Mouse (Mus musculus) urinary bladder, postnatal 4 days (tissue): ENCODE measurements around the gene Alyref.
A peak's percentile ranks its signal among the peaks of the same experiment; 100 is the strongest.

ENCODE experiments used
- DNase-seq, 2 experiments: peaks; one replicate each; pipeline ENCODE4 v3.0.0; 2021 to 2022; ENCODE audit warnings: low spot score in 2 of 2

Alyref gene

DNA sequence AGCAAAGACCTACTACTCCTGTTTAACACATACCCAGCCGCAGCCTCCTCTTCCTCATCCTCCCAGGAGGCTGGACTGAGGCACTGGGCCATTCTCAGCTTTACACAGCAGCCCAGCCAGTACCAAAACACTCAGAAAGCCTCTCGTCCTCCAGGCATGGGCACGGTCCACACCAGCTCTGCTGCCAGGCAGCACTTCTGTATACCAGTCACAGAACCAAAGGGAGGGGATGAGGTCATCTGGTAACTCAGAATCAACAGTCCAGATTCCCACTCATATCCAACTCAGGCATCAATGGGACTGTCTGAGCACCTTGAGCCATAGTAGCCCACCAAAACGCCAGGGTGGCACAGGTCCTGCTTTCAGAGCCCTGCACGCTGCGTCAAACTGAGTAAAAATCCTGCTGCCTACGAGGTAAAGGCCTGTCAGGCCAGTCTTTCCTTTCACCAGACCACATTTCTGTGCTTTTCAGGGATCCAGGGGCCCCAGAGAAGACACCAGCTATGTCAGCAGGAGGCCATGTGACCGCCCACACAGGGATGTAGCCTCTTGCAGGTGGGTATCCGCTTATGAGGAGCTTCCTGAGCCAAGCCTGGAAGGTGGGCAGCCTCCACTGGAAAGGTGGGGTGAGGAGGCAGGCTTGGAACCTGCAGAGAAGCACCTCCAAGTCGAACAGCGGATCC lies 28.8 kb upstream of the Alyref start:
- DNase-seq, result no peak

DNA sequence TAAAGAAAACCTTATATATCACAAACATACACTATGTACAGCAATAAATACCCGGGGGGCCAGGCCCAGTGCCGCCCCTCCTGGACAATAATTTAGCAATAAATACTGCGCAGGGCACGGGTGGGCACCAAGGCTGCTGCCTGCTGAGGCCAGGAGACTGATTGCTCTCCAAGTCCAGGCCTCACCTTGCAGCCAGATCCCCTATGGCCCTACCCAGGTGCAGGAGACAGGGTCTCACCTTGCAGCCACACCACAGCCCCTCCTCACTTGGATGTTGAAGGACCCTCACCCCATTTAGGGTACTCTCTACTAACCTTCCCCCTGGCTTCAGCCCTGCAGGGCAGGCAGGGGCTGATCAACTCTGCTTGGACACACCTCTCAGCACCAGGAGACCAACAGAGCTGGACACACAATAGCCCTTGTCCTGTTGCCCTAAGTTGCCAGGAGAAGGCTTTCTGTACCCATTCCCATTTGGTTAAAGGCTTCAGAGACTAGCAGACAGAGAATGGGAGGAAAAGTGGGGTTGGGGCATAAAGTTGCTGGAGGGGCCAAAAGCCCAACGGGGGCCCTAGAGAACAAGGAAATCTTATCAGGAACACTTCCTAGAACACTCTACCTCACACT lies 27.1 kb upstream of the Alyref start, which contains the start of gene Sirt7:
Gene Sirt7, minus strand, starts transcription at position 89 of the 624 bp plus-strand sequence.
- peak in 1 of 2 experiments; percentile 16 for DNase-seq

DNA sequence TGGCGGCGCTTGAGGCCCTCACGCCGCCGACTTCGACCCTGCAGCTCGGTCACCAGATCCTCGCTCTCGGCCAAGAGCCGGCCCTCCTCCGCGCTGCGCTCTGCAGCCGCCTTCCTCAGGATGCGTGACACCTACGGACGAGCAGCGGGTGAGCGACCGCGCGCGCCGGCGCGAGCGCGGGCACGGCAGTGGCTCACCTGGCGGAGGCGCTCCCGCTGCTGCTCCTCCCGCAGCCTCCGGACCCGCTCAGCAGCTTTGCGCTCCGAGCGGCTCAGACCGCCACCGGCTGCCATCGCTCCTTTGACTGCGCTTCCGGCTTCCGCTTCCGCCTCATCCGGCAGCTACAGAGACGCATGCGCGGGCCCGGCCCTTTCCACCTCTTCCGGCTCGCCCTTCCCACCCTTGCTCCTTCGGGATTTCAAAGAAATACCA lies 26.5 kb upstream of the Alyref start:
- DNase-seq, result peak; percentile 82 to 87

DNA sequence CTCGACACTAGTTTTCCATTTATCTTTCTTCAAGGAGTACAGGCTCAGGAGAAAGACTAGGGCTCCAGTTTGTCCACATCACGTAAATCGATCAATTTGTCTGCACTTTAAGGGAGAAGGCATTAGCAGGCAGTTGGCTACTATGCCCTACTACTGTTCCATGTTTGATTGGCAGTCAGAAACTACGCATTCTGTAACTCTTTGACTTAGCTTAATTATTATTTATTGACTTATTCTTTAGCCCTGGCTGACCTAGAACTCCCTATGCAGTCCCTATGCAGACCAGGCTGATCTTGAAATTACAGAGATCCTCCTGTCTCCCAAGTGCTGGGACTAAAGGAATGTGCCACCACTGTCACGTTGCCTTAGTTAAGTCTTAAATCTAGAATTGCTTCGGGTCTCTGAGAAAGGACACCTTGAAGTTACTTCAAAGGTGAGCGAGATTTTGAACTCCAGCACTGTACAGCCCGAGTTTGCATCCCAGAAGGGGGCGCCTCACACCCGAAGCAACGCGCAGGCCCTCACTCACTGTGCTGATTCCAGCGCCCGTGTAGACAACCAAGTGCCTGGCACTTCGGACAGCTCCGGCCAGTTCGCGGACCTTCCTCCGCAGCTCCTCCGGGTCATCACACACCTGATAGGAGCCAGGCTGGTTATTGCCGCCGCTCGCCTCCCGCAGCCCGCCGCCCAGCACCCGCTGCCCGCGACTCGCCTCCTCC lies 26.0 kb upstream of the Alyref start:
- peak in 1 of 2 experiments; percentile 52 for DNase-seq

DNA sequence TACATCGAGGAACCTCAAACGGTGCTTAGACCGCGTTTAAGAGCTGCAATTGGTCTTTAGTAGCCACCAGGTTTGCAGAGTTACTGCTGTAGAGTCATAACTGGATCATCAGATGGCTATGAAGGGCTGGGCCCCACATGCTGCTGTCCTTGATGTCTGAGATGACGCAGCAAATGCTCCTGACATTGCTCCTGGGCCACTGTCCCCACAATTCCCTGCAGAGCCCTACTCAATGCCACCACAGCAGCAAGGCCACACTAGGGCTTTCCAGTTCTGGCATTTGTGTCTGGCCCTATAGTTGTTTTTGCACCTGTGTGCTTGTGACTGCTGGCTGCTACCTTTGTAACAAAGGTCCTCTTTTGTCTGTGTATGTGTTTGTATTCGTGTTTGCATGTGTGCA lies 24.6 kb upstream of the Alyref start:
- DNase-seq, result no peak

DNA sequence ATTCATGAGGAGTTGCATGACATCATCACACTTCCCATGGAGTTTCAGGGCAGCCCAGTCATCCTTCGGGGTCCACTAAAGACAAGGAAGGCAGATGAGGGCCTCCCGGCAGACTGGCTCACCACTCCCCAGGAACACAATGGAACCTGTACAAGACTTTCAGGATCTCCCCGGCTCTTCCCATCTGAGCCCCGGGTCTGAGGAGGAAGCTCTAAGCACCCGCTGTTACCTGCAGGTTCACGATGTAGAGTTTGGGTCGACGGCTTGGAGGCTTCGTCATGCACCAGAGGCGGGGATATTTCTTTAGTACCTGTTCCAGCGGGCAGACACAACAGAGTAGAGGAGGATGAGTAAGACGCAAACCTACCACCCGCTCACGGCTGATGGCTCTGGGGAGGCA lies 22.0 kb upstream of the Alyref start:
- no peak for DNase-seq

DNA sequence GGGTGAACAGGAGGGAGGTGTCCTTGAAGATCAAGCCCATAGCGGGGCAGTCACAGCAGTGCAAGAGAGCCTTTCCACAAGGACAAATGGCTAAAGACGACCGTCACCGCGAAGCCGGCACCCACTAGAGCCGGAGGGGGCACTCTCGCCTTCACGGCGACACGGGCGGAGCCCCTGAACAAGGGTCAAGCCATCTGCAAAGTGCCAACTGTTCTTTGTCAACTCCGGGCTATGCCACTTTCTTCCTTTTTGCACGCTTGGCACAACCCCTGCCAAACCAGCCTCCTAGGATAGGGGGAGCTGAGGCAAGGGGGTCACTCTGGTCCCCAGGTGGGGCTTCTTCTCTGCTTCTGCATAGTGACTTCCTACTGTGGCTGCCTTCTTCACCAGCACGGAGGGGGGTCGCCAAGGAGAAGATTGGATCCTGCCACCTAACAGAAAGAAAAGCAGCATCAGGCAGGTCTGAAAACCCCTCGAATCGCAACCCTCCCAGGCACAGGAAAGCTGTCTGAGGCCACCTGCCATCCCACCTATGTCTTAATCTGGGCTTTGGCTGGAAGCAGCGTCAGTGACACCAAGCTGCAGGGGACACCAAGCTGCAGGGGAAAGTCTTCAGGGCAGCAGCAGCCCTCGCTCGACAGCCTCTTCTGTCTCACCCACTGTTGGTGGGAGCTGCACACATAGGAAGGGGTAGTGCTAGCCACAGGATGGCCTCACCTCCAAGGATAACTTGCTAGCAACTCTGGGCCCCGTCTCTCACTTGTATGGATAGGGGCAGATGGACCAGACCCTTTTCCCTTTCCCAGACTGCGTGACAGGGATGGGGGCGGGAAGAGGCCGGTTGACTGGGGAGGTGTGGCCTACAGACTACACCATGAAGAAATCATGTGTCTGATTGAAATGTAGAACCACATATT lies 20.7 kb upstream of the Alyref start:
- DNase-seq, result peak in 1 of 2 experiments; percentile 18

DNA sequence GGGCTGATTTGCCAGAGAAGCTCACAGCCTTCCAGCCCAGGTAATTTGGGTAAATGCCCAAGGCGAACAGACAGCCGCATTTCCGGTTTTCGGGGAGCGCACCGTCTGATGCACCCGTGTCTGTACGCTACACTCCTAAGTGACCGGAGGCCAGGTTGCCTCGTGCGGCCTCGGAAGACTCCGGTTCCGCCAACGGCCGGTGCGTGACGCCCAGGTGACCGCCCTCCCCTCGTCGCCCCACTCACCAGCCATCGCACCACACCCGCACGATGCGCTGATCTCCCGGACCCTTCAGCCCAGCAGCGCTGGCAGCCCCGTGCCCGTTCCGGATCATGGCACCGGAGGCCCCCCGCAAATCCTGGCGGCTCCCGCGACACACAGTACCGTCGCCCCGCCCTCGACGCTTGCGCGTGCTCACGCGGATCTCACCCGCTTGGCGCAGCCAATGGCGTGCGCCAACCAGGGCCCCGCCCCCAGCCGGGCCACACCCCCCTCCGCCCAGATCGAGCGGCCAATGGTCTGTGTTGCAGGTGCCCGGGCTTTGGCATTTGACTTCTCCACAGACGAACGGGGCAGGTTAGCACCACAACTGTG lies 19.5 kb upstream of the Alyref start, which contains the start of gene Pcyt2:
Gene Pcyt2, minus strand, starts transcription at position 418 of the 594 bp plus-strand sequence.
- DNase-seq, result peak; percentile 91 to 92

DNA sequence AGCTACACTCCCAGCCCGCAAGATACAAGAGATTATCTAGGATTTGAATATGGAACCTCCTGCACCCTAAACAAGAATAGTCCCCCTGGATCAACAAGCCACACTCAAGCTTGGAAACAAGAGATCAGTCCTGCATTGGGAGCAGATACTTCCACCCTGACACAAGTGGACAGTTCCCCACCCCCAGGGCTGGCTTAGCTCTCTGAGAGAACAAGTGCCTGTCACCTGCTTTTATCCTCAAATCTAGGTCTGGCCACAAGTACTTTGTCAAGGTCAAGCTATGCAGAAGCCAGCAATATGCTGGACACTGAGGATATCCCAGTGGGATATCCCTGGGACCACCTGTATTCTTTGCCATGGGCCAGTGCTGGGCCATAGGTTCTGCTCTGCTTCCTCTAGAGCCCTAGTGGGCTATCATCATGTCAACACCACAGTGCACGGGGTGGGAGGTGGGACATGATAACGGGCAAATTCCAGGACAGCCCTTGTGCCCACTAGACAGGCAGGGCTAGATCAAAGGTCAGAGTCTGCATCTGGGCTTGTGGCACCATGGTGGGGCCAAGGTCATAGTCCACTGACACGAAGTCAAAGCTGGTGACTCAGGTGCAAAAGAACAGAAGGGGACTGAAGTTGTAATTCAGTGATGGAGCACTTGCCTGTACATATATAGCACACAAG lies 18.6 kb upstream of the Alyref start:
- no peak for DNase-seq

DNA sequence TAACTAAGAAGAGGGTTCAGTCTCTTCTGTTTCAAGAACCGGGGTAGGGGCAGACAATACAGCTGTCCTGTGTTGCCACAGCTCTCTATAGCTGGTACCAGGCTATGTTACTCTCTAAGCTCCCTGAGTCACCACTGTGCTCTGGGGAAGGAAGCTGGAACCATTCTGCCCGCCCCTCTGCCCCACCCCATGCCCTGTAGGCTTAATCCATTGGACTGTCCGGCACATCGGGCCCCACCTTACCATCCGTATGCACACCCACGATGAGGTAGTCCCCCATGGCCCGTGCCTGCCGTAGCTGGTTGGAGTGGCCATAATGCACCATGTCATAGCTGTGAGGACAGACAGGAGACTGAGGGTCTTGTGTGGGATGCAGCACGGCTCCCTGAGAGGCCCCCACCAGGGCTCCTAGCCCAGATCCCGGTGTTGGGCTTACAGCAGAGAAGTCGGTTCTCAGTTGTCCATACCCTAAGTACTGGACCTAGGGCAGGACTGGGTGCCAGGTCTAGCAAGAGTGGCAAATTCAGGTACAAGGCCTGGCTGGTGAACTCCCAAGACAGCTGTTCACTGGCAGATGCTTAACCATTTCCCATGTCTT lies 17.5 kb upstream of the Alyref start:
- DNase-seq, result no peak

DNA sequence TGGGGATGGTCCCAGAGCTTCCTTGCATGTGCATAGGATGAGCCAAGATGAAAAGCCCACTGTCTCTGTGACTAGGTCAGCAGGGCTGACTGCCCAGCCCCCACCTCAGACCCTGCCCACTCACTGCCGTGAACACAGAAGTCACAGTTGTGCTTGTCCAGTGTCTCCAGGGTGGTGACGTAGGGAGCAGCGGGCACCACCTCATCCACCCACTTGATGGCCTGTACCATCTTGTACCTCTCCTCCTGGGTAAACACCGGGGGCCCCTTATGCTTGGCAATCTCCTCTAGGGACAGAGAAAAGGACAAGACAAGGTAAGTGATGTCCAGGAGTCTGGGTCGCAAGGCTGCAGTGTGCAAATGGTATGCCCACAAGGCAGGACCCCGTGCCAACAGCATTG lies 17.0 kb upstream of the Alyref start:
- peak in 1 of 2 experiments; percentile 16 for DNase-seq

DNA sequence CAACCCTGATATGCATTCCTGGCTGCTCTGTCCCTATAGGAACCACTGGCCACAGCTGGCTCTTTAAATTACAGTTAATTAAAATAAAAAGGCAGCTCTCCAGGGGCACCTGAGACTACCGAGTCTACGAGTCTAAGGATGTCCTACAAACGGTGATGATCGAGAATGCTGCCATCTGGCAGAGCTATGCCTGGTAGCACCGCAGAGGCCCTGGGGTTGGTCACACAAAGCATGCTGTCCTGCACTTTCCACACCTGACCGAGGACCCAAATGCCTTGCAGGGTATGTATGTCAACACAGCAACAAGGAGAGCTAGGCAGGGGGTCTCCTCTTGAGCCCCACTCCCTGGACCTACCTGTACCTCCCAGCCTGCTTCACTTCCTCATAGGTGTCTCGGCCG lies 15.8 kb upstream of the Alyref start:
- DNase-seq, result no peak

DNA sequence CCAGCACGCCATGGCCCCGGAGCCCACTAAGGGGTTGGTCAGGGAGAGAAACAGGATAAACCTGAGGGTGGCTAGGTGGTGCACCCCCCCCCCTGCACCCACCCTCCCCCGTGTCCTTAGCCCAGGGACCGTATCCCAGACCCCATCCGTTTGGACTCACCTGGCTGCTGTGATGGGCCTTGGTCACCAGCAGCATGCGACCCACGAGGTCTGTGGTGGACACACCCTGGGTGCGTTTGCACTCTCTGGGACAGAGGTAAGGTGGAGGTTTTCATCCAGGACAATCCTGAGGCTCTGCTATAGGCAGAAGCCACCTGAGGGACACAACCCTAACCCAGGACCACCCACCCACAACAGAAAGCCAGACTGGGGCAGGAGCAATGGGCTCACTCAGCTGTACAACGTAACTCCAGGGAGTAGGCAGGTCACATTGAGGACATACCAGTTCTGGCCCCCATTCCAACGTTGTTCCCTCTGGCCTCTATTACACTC lies 15.4 kb upstream of the Alyref start:
- DNase-seq, result peak in 1 of 2 experiments; percentile 17

DNA sequence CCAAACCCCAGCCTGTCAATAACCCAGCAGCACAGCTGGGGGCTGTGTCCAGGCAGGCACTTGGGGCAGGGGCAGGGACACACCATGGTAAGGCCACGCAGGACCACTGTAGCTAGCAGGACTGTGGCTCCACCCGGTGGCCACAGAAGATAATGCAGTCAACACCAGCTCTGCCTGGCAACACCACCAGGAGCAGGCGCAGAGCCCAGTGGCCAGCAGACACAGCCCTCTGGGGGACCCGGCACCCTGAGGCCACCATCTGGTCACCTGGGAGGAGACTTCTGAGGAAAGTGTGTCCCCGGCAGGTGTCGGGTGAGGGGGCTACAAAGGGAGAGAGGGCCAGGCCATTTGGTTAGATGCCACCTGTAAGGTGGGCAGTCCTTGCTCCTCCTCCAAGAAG lies 14.6 kb upstream of the Alyref start:
- DNase-seq, result peak; percentile 60 to 78

DNA sequence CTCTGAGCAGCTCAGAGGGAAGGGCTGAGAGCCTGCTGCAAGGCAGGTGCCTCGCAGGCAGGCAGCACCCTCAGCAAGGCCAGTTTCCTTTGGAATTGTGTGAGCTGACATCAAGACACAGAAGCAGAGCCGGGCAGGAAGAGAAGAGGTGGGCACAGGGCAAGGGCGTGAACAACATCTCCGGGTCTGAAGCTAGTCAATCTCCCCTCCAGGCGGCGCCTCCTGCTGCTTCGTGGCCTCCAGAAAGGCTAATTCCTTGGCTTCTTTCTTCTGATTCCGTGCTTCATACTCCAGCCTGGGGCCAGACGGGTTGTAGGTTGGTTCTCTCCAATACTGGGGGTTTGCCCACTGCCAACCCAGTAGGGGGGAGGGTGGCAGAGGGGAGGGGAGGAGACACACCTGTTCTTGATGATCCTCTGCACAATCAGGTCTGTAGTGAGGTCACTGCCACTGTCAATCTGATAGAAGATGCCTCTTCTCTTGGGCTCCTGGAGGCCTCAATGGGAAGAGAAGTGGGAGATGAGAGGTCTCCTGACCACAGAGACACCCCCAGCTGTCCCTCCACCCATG lies 12.4 kb upstream of the Alyref start:
- DNase-seq, result no peak

DNA sequence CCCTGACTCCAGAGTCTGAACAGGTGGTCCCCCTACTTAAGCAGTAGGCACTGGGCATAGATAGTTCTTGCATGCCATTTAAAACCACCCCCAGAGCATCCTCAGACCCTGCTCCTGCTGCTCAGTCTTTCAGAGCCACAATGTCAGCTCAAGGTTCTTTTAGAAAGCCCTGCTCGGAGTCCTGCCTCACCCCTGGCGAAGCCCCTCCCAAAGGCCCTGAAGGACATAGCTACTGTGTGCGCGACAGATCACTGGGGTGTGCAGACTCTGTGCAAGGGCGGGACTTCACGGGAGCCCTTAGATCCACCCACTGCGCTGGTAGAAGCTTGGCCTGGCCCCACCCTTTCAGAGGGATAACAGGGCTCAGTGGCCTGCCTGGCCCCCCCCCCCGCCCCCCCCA lies 11.1 kb upstream of the Alyref start:
- DNase-seq, result peak in 1 of 2 experiments; percentile 17

DNA sequence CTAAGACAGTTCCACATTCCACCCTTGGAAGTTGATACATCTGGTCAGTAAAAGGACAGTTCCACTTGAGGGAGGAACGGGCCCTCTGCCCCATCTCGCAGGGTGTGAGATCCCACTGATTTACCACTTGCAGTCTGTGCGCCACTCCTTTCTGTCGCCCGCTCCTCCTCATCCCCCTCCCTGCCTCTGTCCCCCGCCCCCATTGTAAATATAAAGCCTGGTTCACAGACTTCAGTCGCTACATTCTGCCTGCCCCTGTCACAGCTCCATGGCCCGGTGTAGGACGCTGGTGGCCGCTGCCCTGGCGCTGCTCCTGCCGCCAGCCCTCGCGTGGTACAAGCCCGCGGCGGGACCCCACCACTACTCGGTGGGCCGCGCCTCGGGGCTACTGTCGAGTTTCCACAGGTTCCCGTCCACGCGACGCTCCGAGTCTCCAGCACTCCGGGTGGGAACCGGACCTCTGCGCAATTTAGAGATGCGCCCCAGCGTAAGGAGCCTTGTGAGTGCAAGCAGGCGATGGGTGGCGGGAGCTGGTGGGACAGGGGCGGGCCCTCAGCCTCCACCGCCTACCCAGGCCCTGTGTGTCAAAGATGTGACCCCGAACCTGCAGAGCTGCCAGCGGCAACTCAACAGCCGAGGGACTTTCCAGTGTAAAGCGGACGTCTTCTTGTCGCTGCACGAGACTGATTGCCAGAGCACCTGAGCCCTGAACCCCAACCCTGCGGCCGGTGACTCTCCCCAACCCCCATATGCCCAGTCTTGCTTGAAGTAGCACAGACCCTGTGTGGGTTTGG lies 10.3 kb upstream of the Alyref start, which contains the start of gene Npb:
Gene Npb, plus strand, starts transcription at position 237 of the 794 bp plus-strand sequence.
- DNase-seq, result no peak

DNA sequence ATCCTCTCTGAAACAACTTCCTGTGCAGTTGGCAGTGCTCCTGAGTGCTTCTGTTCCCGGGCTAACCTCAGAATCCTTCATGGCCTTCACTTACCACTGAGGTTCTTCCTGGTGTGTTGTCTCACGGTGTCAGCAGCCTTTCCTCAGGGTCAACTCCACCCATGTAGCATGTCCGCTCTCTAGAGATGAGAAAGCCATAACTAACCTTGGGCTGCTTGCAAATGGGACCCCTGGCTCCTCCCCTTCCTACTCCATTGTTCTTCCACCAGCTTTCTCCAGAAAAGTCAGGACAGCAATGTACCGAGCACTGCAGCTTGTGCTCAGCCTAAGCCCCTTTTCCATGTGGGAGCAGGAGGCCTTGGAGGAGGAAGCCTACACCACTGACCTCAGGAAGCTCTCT lies 8.6 kb upstream of the Alyref start:
- no peak for DNase-seq

DNA sequence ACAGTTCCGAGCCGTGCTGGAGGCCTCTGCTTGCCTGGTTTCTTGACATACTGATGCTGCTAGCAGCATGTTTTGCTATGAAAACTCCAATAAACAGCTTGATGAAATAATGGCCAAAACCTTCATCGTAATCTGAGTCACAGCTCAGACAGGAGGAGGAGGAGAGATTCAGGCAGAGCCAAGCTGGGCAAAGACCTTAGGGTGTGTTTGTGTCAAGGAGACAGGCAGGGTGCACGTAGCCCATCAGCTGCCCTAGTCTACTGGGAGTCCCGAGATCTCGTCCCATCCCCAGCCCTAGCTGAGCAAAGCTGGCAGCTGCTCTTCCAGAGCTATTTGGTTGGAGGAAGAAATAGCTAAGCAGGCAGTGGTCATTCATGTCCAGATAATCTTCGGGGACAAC lies 7.5 kb upstream of the Alyref start:
- no peak for DNase-seq
